Mouse (Mus musculus): ENCODE data around the gene Chn2. TPM values are rescaled to one million over a fixed set of nuclear protein-coding genes. Genes with fewer than 3 reads are reported as not detected.

Gene Chn2
- polyA plus RNA-seq, 1 experiment from 2014 or later, result 12.0 TPM

DNA sequence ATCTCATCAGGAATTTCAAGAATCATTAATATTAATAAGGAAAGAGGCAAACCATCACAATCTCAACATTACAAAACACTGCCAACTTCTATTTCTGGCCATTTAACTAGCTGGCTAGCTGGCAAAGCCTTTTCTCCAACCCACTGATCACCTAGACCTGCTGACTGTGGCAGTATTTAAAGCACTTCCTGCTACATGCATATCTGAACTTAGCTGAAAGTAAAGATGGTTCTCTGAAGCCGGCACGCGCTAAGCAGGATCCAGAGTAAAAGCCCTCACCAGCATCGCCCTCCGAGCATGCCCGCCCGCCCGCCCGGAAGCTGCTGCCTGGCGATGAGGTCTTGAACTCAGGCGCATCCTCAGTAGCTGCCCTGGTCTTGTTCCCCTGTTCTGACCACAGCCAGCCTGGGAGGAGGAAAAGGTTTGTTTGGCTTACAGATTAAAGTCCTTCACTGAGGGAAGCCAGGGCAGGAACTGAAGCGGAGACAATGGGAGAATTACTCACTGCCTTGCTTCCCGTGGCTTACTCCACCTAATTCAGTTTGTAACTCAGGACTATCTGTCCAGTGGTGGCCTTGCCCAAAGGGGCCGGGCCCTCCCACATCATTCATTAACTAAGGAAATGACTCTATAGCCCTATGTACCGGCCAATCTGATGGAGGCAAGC, 18.1 kb upstream of the Chn2 start:
- no peak overlapping the region for H3K4me3 ChIP-seq (replicated peaks)
- H3K4me1 ChIP-seq (replicated peaks), result no peaks in the 10 kb centered on the region
- no peaks in the 10 kb centered on the region for H3K36me3 ChIP-seq
- H3K9ac ChIP-seq (replicated peaks), result no peak overlapping the region
- H3K4me2 ChIP-seq, result no peak overlapping the region
- no peak for ATAC-seq (ENCODE audit: insufficient number of reproducible peaks, insufficient read depth, low FRiP score, low TSS enrichment, low read depth)
- no peaks in the 10 kb centered on the region for H3K9me3 ChIP-seq
- 79% methylated on average over 15 of the region's 15 CpGs for WGBS
- H3K27me3 ChIP-seq, result 0 out of 2 replicates have a peak, but pooled peaks cover 4% of the 10 kb centered on the region
- no peak overlapping the region for H3K27ac ChIP-seq

DNA sequence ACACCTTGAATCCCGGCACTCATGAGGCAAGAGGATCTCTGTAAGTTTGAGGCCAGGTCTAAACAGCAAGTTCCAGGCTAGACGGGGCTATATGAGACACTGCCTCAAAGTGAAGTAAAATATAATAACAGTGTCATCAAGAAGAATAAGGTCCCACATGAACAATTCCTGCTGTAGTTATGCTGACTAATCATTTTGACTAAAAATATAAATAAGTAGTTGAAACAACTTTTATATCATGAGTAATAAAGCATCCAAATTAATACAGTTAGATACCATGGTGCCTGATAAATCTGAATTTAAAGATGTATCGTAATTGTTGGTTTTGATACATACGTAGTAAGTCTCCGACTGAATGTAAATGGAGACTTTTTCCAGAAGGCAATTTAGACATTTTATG, 15.5 kb upstream of the Chn2 start:
- no peak overlapping the region for H3K4me2 ChIP-seq
- 96% methylated on average over 5 of the region's 5 CpGs for WGBS
- H3K9ac ChIP-seq (replicated peaks), result no peak overlapping the region
- no peaks in the 10 kb centered on the region for H3K4me1 ChIP-seq (replicated peaks)
- 0 out of 2 replicates have a peak, but pooled peaks cover 4% of the 10 kb centered on the region for H3K27me3 ChIP-seq
- H3K36me3 ChIP-seq, result no peaks in the 10 kb centered on the region
- ATAC-seq (ENCODE audit: insufficient number of reproducible peaks, insufficient read depth, low FRiP score, low TSS enrichment, low read depth), result no peak
- H3K9me3 ChIP-seq, result no peaks in the 10 kb centered on the region
- H3K27ac ChIP-seq, result no peak overlapping the region
- no peak overlapping the region for H3K4me3 ChIP-seq (replicated peaks)

DNA sequence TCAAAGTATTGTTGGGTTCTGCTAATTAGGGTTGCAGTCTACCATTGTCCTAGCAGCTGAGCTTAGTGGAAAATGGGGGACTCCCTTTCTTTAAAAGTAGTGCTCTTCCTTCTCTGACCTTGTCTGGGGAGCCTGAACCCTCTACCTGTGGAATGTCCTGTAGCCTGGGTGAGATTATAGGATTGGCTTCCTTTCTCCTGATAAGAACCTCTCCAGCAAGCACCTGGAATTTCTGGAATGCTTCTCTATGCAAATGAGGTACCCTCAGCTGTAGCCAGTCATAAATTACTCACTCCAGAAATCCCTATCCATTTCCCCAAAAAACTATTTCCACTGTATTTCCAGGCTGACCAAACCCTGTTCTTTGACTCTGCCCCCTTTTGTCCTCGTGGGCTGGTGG, 10.6 kb upstream of the Chn2 start:
- Histone ChIP-seq H3K27ac (no peak overlapping the region), H3K36me3 (no peaks in the 10 kb centered on the region), H3K4me3 (replicated peaks) (no peak overlapping the region), H3K27me3 (0 out of 2 replicates have a peak, but pooled peaks cover 7% of the 10 kb centered on the region), H3K9me3 (no peaks in the 10 kb centered on the region), H3K9ac (replicated peaks) (no peak overlapping the region), H3K4me1 (replicated peaks) (no peaks in the 10 kb centered on the region), H3K4me2 (no peak overlapping the region)
- ATAC-seq (ENCODE audit: insufficient number of reproducible peaks, insufficient read depth, low FRiP score, low TSS enrichment, low read depth), result no peak
- WGBS, result 47% methylated on average over 1 of the region's 1 CpGs

DNA sequence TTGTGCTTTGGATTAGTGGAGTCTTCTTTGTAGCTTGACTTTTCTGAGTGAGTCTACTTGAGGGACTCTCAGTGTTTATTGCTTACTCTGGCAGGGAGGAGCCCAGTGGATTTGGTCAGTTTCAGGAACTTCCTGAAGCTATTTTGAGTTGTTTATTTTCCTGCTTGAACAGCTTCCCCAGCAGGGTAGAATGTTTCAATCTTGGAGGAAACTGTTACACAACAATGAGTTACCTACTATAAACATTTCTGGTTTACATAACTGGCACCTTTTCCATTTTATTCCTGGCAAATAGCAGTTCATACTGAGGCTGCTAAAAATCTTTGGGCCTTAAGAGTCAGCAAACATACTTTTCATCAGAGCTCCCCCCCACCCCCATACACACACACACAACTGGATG, 9.0 kb upstream of the Chn2 start:
- 0 out of 2 replicates have a peak, but pooled peaks cover 7% of the 10 kb centered on the region for H3K27me3 ChIP-seq
- peaks cover 7% of the 10 kb centered on the region; the same call in 1 of the 2 replicates for H3K4me1 ChIP-seq (replicated peaks)
- ATAC-seq (ENCODE audit: insufficient number of reproducible peaks, insufficient read depth, low FRiP score, low TSS enrichment, low read depth), result no peak
- no peak overlapping the region for H3K4me3 ChIP-seq (replicated peaks)
- no peak overlapping the region for H3K27ac ChIP-seq
- no peak overlapping the region for H3K9ac ChIP-seq (replicated peaks)
- H3K36me3 ChIP-seq, result no peaks in the 10 kb centered on the region
- H3K9me3 ChIP-seq, result no peaks in the 10 kb centered on the region
- no peak overlapping the region for H3K4me2 ChIP-seq

DNA sequence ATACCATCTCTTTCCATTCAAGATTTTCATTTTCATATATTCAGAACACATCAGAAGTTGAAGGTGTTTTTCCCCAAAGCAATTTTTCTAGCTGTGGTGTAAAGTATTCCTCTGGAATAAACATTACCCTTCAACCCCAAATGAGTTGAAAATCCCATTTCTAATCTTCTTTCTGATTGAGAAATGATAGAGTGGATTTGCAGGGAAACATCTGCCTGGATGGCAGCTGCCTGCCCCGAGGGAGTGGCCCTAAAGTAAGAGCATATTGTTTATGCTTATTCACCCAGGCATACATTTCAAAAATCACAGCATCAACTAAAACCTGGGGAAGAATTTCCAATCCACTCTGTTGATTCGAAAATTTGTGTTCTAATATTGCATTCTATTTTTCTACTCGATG, 8.6 kb upstream of the Chn2 start:
- WGBS, result 74% methylated on average over 3 of the region's 3 CpGs
- Histone ChIP-seq H3K27me3 (0 out of 2 replicates have a peak, but pooled peaks cover 5% of the 10 kb centered on the region), H3K4me2 (no peak overlapping the region), H3K36me3 (no peaks in the 10 kb centered on the region), H3K4me1 (replicated peaks) (peaks cover 7% of the 10 kb centered on the region; the same call in 1 of the 2 replicates), H3K27ac (no peak overlapping the region), H3K9ac (replicated peaks) (no peak overlapping the region), H3K4me3 (replicated peaks) (no peak overlapping the region), H3K9me3 (no peaks in the 10 kb centered on the region)
- no peak for ATAC-seq (ENCODE audit: insufficient number of reproducible peaks, insufficient read depth, low FRiP score, low TSS enrichment, low read depth)

DNA sequence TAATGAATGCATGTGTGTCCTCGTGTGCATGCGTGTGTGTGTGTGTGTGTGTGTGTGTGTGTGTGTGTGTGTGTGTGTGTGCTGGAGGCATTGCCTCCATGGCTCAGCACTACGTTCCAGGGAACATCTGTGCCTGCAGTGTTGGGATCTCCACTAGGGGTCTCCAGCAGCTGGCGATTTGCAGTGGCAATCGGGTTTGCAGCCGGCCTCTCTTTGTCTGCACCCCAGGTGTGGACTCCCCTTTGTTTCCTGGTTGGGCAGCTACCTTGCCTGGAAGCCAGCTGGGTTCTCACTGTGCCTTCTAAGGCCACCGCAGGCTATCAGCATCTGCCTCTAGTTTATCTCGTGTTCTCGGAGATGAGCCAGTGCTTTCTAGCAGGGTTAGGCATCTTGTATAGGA, 4.9 kb upstream of the Chn2 start:
- Histone ChIP-seq H3K27ac (peak overlapping the region; percentile 64), H3K9ac (replicated peaks) (no peak overlapping the region), H3K4me2 (no peak overlapping the region), H3K36me3 (no peaks in the 10 kb centered on the region), H3K9me3 (no peaks in the 10 kb centered on the region; the same call in 1 of the 2 replicates), H3K4me3 (replicated peaks) (no peak overlapping the region), H3K4me1 (replicated peaks) (peaks cover 11% of the 10 kb centered on the region; the same call in 1 of the 2 replicates), H3K27me3 (peaks cover 16% of the 10 kb centered on the region)
- ATAC-seq (ENCODE audit: insufficient number of reproducible peaks, insufficient read depth, low FRiP score, low TSS enrichment, low read depth), result peak; percentile 77
- WGBS, result under 1% methylated on average over 9 of the region's 9 CpGs

DNA sequence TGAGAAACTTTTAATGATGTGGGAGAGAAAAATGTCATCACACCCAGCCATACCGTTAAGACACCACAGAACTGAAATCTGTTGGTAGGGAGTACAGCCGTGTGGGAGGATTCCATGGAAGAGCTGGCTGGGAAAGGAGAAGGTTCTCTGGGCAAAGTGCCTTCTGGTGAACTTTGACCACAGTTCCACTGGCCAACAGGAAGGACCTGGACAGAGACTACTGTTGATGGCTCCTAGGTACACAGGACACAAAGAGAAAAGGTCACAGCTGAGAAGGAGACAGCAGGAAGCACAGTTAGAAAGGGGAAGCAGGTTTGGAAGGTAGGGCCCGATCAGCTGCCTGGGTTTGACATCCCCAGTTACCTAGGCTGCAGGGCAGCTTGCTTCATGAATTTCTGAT, 3.8 kb upstream of the Chn2 start:
- H3K4me3 ChIP-seq (replicated peaks), result no peak overlapping the region
- H3K27ac ChIP-seq, result no peak overlapping the region
- no peak for ATAC-seq (ENCODE audit: insufficient number of reproducible peaks, insufficient read depth, low FRiP score, low TSS enrichment, low read depth)
- 77% methylated on average over 3 of the region's 3 CpGs for WGBS
- no peak overlapping the region for H3K9ac ChIP-seq (replicated peaks)
- no peak overlapping the region for H3K4me2 ChIP-seq
- peaks cover 16% of the 10 kb centered on the region for H3K4me1 ChIP-seq (replicated peaks)
- no peaks in the 10 kb centered on the region for H3K36me3 ChIP-seq
- H3K9me3 ChIP-seq, result no peaks in the 10 kb centered on the region; the same call in 1 of the 2 replicates
- peaks cover 20% of the 10 kb centered on the region for H3K27me3 ChIP-seq

DNA sequence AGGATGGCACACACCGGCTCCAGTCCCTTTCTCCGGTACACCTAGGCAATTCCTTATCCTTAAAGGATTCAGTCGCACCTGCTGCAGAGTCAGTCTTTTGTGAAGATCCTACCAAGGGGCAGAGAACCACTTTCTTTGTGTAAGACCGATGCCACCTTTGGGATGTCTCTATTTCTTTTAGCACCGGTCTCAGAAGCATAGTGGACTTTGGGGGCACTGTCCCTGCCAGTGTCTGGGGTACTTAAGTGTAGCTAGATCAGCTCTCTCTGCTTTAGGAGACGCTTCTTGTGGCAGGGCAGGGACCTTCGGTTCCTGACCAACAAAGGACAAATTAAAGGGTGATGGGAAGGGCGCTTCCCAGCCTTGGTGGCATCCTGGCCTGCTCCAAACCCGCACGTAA, 488 bp upstream of the Chn2 start:
- peaks cover 28% of the 10 kb centered on the region for H3K27me3 ChIP-seq
- H3K27ac ChIP-seq, result 0 out of 2 replicates have a peak overlapping the region, but pooled peaks have one; percentile 72
- H3K4me1 ChIP-seq (replicated peaks), result peaks cover 28% of the 10 kb centered on the region
- H3K36me3 ChIP-seq, result no peaks in the 10 kb centered on the region
- ATAC-seq (ENCODE audit: insufficient number of reproducible peaks, insufficient read depth, low FRiP score, low TSS enrichment, low read depth), result no peak; the same call in 1 of the 2 replicates
- peak overlapping the region; percentile 67 for H3K4me3 ChIP-seq (replicated peaks)
- WGBS, result 12% methylated on average over 10 of the region's 10 CpGs
- H3K4me2 ChIP-seq, result peak overlapping the region; percentile 90
- H3K9ac ChIP-seq (replicated peaks), result peak overlapping the region; percentile 90
- H3K9me3 ChIP-seq, result no peaks in the 10 kb centered on the region; the same call in 1 of the 2 replicates

DNA sequence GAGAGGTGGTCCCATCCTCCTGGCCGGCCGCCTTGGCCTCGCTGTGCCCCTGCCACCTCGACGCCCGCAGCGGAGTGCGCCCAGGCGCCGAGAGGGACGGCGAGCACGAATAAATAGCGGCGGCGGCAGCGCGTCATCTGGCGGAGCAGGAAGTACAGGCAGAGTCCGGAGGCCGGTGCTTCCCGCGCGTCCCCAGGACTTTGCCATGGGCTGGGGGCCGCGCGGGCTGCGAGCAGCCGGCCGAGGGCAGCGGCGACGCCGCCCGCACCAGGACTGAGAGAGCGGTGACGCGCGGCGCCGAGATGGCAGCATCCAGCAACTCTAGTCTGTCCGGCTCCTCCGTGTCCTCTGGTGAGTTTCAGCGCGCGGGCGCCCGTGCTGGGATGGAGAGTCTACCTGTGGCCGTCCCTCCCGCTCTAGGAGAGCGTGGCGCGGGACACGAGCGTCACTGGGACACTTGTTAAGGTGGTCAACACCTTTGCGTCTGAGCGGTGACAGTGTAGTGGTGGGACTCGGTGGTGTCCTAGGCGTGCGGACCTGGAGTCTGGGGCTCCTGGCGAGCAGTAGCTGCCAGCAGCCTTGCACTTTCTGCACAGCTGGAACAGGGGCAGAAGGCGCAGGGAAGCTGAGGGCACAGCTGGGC, 572 bp downstream of the Chn2 start:
- no peaks in the 10 kb centered on the region; the same call in 1 of the 2 replicates for H3K9me3 ChIP-seq
- H3K9ac ChIP-seq (replicated peaks), result peak overlapping the region; percentile 90
- peak overlapping the region; percentile 67 for H3K4me3 ChIP-seq (replicated peaks)
- peaks cover 23% of the 10 kb centered on the region for H3K4me1 ChIP-seq (replicated peaks)
- WGBS, result 0% methylated on average over 60 of the region's 62 CpGs
- peaks cover 28% of the 10 kb centered on the region for H3K27me3 ChIP-seq
- peak overlapping the region; percentile 90 for H3K4me2 ChIP-seq
- H3K36me3 ChIP-seq, result no peaks in the 10 kb centered on the region
- H3K27ac ChIP-seq, result peak overlapping the region; percentile 72
- ATAC-seq (ENCODE audit: insufficient number of reproducible peaks, insufficient read depth, low FRiP score, low TSS enrichment, low read depth), result peak; percentile 66

DNA sequence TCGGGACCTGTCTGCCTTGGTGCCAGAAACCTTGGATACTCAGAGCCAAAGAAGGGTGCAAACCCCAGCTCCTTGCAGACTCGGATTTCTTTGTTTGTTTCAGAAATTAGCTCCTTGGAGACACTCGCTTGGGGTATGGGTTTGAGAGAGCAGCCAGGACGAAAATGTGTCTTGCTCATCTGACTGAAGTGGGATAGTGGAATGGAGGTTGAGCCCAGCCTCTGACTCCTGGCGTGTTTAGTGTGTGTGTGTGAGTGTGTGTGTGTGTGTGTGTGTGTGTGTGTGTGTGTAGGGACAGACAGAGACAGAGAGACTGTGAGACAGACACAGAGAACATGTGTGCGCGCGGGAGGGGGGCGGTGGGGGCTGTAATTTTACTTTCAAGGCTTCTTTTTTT, 1.1 kb downstream of the Chn2 start:
- Histone ChIP-seq H3K27ac (0 out of 2 replicates have a peak overlapping the region, but pooled peaks have one; percentile 72), H3K9me3 (no peaks in the 10 kb centered on the region; the same call in 1 of the 2 replicates), H3K4me1 (replicated peaks) (peaks cover 21% of the 10 kb centered on the region), H3K4me2 (peak overlapping the region; percentile 90), H3K27me3 (peaks cover 28% of the 10 kb centered on the region), H3K4me3 (replicated peaks) (peak overlapping the region; percentile 67), H3K9ac (replicated peaks) (peak overlapping the region; percentile 90), H3K36me3 (no peaks in the 10 kb centered on the region)
- WGBS, result 14% methylated on average over 9 of the region's 9 CpGs
- ATAC-seq (ENCODE audit: insufficient number of reproducible peaks, insufficient read depth, low FRiP score, low TSS enrichment, low read depth), result no peak

DNA sequence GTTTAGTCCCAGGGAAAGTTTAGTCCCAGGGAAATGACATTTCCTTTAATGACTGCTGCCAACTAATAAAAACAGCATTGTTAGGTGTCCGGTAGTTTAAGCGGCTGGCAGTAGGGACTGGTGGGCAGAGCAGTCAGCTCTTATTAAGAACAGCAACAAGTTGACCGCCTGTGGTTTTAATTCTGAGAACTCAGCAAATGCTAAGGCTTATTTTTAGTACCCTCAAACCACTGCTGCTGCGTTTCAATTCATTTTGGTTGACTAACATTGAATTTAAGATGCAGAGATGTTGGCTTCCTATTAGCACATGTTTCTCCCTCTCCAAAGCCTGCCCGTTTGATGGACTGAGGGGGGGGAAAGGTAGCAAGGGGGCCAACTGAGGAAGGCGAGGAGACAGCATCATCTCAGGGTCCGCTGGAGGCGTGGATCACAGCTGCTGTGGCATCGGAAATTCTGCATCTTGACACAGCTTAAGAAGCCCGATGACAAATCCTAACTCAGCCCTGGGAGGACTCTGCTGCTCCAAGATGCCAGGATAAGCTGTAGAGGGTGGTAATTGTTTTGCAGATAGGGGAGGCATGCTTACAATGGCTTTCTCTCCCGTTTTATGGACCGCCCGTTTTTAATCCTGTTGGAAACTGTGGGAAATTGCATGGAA, 2.2 kb downstream of the Chn2 start:
- Histone ChIP-seq H3K9me3 (no peaks in the 10 kb centered on the region; the same call in 1 of the 2 replicates), H3K4me1 (replicated peaks) (peaks cover 21% of the 10 kb centered on the region), H3K9ac (replicated peaks) (no peak overlapping the region), H3K27ac (no peak overlapping the region), H3K4me2 (peak overlapping the region; percentile 90; the same call in 1 of the 2 replicates), H3K27me3 (peaks cover 28% of the 10 kb centered on the region), H3K36me3 (no peaks in the 10 kb centered on the region), H3K4me3 (replicated peaks) (no peak overlapping the region)
- ATAC-seq (ENCODE audit: insufficient number of reproducible peaks, insufficient read depth, low FRiP score, low TSS enrichment, low read depth), result no peak
- 15% methylated on average over 13 of the region's 13 CpGs for WGBS
